Mouse (Mus musculus) testis, adult 2 months (tissue): Measurements from ENCODE around the gene Alg9.

Source experiments
- CTCF ChIP-seq: fragments of 200-500 bp; IDR thresholded peaks from 2 replicates; pipeline ENCODE4 v1.5.1; 2012; ENCODE audit warnings: low read depth, mild to moderate bottlenecking, inconsistent platforms, low read length, moderate library complexity; ENCODE audit not compliant: control insufficient read depth, insufficient read depth, insufficient replicate concordance
- POLR2A ChIP-seq: fragments of 200-500 bp; IDR thresholded peaks from 2 replicates; pipeline ENCODE4 v1.6.1; 2012; ENCODE audit warnings: low read depth, mild to moderate bottlenecking, inconsistent platforms, low read length, moderate library complexity; ENCODE audit not compliant: control insufficient read depth

GRCm38 (mm10) chr9:50727925-50728651 lies 46.7 kb upstream of the Alg9 start:
- no peak for TF ChIP-seq CTCF
- TF ChIP-seq POLR2A: no peak; the same call in 1 of the 2 replicates
